Mouse (Mus musculus): ENCODE data around the gene Adgre4.

DNA sequence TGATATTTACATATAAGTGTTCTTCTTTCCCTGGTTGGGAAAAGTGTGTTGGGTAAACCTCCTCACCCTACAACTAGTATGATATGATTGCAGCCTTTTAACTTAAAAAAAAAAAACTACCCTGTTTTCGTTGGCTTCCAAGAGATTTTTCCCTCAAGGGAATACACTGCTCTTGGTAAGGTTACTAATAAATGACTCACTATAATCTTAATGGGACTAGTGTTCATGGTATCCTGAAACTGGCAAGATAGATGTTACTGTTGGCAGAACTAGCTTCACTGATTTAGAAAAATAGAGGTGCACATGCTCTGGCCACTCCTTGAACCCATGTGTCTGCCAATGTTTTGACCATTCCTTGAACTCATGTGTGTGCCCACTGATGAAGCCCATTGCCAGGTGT, 71.8 kb downstream of the Adgre4 start:
- TF ChIP-seq CTCF (IDR thresholded peaks at IDR 0.05) (no peak), EP300 (IDR thresholded peaks at IDR 0.05) (no peak)
